Mouse (Mus musculus): Measurements from ENCODE around the gene Akr1b3.

GRCm38 (mm10) chr6:34354354-34355348, 37.4 kb upstream of the Akr1b3 start:
- no peak for TF ChIP-seq MYOD1 (IDR thresholded peaks at IDR 0.05; ENCODE audit: control insufficient read depth in 1 of 3, insufficient read length in 2 of 3, low read depth in 2 of 3)
- TF ChIP-seq POLR2A (IDR thresholded peaks at IDR 0.05; ENCODE audit: insufficient read length, low read depth), result no peak
- no peak for TF ChIP-seq SRF (IDR thresholded peaks at IDR 0.05; ENCODE audit: control insufficient read depth, insufficient read length, low read depth)

Measured in myocyte (in vitro differentiated cells).